Mouse (Mus musculus): Measurements from ENCODE around the gene Psmd6.

DNA sequence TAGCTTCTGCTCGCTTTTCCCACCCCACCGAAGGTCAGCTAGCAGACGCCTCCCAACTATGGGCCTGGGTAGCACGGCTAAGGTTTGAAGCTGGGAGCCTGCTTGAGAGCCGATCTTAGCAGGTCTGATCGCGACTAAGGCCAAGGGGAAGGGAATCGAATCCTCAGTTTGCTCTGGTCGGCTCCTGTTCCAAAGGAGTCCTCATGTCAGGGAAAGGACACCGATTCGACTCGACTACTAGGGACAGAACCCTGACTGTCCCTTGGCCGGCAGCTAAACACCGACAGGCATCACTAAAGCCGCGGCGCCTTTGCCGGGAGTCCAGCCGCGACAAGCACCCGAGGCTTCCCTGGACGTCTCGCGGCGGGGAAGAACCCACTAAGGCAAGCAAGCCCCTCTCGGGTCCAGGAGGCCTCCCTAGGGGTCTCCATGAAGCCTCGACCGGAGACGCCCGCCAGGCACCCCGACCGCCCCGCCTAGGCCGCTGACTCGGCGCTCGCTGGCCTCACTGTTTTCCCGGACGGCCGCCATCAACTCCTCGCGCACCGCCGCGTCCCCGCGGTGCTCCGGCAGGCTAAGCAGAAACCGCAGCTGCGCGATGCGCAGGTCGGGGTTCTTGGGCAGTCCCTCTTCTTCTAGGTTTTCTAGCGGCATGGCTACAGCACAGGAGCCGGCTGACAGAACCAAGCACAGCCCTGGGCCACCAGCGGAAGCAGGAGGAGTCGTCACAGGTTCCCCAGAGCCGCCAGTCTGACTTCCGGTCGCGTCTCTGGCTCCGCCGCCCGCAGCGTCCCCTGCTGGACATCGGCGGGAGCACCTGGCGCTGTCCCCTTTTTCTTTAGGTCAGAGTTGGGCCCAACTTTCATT lies at the start of gene Psmd6:
- peak; percentile 98 for TF ChIP-seq CTCF (IDR thresholded peaks at IDR 0.05; ENCODE audit: low read depth)
- TF ChIP-seq EP300 (optimal IDR thresholded peaks at IDR 0.05), result no peak

Measured in stomach, postnatal 0 days (tissue).